Mouse (Mus musculus) Muller cell, postnatal 12 days (primary cell): Measurements from ENCODE around the gene Dhrs13.
"Not testable (repeated sequence)": the region's sequence is repeated elsewhere in the genome, so short reads cannot be mapped to it uniquely, and the experiment has no call there.

ENCODE experiments used
- DNase-seq: peaks from one replicate; pipeline ENCODE4 v3.0.0-alpha.2; 2015; ENCODE audit errors: inconsistent ontology term

Dhrs13 gene

DNA sequence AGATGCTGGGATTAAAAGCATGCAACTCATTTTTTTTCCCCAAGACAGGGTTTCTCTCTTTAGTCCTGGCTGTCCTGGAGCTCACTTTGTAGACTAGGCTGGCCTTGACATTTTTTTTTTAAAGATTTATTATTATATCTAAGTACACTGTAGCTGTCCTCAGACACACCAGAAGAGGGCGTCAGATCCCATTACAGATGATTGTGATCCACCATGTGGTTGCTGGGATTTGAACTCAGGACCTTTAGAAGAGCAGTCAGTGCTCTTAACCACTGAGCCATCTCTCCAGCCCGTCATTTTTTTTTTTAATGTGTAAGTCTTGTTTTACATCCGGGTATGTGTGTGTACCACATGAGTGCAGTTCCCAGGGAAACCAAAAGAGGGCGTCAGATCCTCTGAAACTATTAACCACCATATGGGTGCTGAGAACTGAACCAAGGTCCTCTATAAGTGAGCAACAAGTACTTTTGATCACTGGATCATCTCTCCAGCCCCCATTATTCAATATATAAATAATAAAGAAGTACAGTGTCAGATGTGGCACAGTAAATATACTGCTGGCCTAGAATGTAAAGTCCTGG lies 10.3 kb downstream of the Dhrs13 start:
- not testable (repeated sequence) for DNase-seq

DNA sequence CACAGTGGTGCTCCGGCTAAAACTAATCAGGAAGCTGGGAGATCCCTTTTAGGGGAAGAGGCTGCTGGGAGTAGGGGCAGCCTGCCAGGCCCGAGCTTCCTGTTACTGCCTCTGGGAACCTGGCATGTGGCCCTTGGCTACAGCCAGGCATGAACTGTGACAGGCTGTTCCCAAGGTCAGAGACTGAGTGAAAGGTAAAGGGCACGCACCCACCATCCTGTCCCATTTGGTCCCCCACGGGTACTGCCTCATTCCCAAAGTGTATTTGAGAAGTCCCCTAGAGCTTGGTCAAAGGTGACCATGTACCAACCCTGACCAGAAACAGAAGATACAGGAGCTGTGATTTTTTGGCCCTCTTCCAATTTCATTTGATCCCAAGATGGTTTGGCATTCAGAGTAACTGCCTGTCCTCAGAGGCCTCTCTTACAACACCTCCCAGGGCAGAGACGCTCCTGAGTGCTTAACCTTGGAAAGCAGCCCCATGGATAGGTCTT lies 12.7 kb downstream of the Dhrs13 start:
- peak; percentile 83 for DNase-seq

DNA sequence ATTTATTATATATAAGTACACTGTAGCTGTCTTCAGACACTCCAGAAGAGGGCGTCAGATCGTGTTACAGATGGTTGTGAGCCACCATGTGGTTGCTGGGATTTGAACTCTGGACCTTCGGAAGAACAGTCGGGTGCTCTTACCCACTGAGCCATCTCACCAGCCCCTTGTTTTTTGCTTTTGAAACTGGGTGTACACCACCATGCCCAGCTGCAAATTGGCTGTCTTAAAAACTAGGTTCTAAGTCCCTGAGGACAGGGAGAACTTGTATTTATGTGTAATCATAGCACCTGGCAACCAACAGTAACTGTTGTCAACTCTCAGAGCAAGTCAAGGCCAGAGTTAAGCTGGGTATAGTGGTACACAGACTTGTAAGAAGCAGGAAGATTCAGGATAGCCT lies 16.6 kb downstream of the Dhrs13 start:
- not testable (repeated sequence) for DNase-seq

DNA sequence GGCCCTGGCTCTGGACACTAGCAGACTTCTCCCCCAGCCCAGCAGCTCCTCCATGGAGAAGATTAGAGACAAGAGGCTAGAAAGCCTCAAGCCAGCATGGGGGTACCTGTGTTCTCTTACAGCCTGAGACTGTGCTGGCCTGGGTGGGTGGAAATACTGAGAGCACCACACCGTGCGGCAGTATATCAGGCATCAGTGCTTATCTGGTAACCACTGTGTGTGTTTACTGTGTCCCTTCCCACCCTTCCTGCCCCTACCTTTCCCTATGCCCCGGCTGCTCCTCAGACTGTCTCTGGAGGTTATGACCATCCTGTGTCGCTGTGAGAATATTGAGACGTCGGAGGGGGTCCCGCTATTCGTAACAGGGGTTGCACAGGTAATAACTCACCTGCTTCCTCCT lies 21.0 kb downstream of the Dhrs13 start:
- DNase-seq, result no peak

DNA sequence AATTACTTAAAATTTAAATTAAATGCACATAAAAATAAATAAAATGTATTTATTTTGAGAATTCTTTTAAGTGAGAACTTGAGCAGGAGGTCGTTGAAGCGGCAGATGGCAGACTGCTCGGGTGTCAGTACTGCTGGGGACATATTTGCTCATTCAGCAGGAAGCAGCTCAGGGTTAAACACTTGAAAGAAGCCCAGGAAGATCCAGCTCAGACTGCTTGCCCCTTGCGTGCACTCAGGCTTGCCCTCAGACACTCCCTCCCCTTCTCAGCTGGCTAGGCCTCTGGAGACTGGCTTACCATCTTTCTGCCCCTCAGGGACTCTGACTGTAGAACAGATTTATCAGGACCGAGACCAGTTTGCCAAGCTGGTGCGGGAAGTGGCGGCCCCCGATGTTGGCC lies 24.9 kb downstream of the Dhrs13 start:
- DNase-seq, result no peak

DNA sequence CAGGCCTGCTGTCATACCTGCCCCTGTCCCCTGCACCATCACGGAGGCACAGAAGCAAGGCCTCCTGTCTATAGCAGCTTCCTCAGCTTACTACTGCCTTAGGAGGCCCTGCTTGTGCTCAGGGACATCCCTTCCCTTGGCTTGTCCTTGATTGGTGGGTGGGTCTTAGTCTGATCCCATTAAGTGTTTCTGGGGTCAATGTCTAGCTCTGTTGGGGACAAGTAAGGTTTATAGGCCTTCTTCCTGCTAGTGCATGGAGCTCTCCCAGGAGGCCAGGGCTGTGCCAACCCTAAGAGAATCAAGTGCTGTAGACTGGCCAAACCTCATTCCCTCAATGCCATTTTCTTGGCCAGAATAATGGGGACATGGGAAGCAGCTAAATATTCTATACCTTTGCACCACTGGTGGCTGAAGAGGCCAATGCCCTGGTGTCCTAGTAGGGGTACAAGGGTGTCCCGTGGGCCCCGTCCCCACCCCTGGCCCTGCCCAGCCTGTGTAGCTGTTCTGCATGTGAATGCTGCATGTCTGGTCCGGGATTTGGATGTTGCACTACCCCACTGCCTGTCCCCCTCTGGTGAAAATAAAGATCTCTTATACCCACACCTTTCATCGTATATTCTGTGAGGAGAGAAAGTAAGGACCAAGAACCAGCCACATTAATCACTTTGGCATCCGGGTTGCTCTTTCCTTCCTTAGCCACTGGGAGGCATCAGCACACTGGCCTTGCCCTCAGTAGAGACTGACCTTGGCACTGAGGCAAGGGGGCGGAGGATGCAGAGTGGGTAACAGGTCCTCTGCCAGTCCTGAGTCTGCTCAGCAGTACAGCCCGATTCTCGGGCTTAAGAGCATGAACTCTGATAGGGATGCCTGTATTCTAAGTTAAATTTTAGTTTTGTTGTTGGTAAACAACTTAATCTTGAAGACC lies 28.0 kb downstream of the Dhrs13 start:
- DNase-seq, result peak; percentile 83

DNA sequence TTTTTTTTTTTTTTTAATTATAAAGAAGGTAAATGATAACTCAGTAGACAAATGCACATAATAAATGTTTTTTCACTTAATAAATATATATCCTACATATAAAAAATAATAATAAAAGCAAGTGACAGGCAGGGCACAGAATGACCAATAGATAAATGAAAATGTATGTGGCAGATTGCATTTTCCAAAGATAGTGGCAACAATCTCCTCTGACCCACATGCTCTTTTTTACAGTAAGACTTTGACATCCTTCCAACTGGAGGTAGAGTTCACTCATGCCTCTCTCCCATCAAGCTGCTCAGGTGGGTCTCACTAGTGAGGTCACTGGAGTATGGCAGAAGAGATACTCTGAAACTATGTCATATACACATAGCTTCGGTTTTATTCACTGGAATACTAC lies 30.5 kb downstream of the Dhrs13 start:
- DNase-seq, result no peak

DNA sequence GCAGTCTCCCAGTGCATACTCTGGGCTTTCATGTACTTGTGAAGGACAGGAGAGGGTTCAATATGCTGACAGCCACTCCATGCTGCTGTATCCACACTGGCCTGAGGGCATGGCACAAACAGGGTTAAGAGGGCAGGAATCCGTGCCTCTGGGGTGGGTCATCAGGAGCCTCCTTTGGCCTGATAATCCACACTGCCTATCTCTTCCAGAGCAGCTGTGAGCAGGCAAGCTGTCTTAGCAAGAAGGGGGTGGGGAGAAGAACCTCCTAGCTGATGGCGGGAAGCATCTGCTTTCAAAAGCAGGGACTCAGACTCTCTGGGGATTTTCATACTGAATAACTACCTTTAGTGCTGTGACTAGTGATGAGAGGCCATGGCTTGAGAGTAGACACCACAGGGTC lies 33.8 kb downstream of the Dhrs13 start:
- DNase-seq, result no peak

DNA sequence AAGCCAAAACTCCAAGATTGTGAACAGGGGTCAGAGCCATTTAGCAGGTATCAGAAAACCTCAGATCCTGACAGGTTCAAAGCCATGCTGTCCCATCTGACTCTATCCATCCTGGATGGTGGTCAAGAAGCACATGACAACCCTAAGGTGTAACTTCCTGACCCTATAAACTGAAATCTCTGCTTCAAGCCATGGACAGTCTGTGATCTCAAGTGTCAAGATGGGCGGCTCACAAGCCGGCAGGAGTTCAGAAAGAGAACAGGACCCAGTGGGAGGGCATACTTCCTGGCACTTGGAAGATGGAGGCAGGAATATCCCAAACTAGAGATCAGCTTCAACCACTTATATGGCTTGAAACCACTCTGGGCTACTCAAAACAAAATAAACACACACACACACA lies 34.6 kb downstream of the Dhrs13 start:
- DNase-seq, result no peak

DNA sequence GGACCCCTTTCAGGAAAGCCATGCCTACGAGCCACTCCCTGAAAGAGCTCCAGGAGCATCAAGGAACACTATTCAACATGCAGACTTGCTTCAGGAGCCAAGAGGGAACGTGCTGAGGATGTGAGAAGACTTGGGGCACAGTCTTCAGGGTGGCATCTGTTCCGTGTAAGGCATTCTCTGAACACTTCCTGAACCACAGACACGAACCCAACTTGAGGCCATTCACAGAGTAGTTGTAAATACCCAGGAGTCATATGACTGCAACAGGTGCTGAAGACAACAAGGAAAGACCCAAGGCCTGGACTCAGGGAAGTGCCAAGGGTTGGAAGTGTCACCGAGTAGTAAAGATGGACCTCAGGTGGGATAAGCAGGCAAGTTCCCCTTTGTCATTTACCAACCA lies 35.5 kb downstream of the Dhrs13 start:
- no peak for DNase-seq

DNA sequence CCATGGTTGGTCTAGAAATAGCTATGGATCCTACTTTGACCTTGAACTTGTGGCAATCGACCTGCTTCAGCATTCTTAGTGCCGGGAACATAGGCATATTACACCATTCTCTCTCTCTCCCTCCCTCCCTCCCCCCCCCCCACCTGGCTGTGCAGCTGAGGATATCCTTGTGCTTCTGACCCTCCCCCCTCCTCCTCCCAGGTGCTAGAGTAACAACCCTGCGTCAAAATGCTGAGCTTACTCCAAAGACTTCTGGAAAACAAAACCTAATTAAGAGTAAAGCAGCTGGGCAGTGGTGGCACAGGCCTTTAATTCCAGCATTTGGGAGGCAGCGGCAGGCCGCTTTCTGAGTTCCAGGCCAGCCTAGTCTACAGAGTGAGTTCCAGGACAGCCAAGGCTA lies 37.0 kb downstream of the Dhrs13 start:
- no peak for DNase-seq

DNA sequence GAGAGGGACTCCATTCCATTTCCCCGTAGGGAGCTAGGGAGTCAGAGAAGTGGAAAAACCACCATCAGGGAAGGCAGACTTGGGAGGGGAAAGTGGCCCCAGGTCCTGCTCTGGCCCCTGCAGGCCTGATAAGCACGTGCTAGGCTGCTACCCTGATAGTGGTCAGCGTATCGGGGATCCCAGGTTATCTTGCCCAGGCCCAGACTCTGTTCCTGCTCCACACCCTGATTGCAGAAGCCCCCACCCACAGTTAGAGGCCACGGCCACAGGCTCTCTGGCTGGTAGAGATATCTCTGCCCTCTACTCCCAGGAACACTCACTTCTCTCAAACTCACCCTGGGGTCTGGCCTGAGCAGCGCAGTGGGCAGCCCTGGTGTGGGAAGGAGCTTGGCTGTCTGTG lies 37.6 kb downstream of the Dhrs13 start:
- no peak for DNase-seq

DNA sequence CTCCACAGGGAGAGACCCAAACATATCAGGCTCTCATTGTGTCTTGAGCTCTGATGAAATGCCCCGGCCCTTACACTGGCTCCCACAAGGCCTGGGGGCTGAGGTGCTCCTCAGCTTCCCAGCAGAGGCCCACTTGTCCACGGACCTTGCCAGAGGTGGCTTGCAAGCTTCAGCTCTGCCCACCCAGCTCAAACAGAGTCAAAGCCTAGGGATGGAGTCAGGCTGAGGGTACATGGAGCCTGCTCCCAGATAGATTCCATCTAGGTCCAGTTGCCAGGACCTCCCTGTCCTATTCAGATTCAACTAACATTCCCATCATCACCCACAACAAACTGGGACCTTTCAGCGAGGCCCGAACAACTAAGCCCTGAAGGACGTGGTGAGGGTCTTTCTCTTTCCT lies 39.9 kb downstream of the Dhrs13 start:
- DNase-seq, result no peak

DNA sequence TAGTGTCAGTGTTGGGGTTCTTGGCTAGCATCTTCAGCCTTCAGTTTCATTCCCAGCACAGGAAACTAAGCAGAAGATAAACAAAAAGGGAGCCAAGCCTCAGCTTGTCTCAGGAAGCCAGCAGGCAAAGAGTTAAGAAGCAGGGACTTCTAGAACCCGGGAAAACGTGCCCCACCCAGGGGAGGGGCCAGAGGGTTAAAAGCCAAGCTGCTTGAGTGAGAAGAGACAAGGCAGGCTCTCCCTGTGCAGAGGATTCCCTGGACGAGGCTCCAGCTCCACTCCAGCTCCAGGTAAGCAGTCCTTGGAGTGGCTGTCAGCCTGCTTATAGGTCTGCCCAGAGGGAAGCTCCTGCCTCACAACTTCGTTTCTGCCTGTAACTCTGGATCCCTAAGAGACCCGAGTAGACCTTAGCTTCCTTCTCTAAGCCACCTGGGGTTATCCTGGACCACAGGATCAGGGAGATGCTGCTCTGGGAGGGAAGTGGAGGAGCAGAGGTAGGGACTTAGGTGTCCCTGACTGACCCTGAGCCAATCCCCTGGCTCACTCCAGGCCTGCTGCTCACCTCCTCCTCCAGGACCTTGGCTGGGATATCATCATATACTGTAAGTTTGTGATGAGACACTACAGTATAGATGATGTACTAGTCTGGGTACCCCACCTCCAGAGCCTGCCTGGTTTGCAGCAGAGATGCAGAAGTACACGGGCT lies 40.5 kb downstream of the Dhrs13 start:
- no peak for DNase-seq

DNA sequence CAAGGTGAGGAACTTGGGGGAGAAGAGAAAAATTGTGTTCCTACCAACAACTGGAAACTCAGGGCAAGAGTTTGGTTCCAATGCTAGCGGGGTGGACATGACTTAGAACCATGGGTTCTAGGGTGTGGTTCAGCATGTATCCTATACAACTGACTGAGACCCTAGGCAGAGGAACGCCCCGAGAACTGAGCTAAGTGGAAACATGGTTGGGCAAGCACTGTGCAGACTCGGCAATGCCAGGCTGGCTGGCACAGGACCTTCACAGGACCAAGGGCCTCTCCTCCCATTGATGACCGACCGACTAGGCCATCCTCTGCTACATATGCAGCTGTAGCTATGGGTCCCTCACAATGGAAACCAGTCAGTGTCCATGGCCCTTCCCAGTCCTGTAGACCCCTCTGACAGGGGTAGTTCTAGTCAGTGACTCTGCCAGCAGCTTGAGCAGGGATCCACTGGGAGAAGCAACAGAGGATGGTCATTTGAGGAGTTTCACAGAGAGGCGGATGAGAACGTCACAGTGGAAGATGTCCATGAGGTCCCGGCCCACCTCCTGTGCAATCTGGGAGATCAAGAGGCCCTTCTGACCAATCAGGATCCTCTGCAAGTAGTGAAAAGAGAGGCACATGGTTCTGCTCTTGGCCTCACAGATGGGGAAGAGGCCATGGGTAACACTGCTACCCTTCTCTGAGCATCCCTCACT lies 41.6 kb downstream of the Dhrs13 start:
- no peak for DNase-seq

DNA sequence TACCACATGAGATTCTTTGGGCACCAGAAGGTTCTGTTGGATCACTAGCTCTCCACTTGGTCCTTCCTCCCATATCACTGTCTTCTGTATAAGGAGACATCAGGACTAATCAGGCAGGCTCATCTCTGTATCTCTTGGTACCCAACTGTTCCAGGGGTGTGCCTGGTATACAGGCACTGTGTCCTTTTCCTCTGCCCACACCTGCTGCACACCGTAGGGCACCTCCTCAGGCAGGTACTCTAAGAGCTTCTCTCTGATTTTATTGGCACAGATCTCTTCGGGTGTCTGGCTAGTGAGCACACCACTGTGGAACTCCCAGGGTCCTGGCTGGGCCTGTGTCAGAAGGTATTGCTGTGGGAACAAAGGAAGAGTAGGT lies 42.2 kb downstream of the Dhrs13 start:
- DNase-seq, result no peak

DNA sequence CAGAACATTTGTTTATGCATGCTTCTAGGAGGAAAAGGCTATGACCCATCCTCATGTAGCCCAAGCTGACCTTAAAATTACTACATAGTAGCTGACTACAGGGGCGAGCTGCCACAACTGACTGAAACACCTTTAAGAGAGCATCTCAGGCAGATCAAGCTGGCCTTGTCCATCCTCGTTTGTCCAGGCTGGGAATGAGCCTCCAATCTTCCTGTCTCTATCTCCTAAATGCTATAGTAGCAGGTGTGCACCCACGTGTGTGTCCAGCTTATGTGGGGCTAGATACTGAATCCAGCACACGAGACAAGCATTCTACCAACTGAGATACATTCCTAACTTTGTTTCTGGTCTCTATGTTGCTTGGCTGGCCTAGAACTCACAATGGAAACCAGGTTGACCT lies 42.6 kb downstream of the Dhrs13 start:
- no peak for DNase-seq

DNA sequence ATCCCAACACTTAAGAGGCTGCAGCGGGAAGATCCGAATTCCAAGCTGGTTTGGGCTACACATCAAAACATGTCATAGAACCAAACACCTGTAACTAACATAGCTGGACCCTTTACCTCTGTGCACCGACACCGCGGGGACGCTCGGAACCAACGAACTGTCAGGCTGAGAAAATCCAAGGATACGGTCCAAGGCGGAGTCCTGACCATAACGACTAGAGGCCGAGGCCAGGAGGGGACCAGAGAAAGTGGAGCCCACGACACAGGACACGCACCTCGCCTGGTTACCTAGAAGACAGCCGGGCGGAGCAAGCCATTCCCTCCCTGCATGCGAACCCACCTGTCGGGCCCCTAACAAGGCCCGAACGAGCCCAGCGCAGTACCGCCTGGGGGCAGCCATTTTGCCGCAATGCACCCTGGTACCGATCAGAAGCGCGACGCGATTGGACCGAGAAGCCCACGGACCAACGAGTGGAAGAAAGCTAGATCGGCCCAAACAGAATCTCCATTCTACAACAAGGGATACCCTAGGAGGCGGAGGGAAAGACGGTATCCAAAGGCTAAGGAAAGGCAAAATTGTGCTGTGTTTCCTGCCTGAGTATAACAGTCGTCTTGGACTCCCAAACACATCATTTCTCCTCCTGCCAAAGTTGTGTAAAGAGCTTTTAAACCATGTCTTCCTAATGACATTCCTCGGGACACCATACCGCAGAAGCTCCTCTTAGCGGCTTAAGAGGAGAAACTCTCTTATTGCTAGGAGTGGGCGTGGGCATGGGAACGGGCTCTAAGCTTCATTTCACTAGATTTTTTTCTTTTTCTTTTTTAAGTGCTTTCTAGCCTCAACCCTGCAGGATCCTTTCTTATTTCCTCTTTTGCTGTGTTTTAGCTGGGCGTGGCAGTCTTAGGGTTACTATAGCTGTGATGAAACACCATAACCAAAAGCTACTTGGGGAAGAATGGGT lies 48.2 kb downstream of the Dhrs13 start, which contains the start of gene Eral1:
Gene Eral1 (minus strand): TSS at position 423 of the 961 bp plus-strand sequence.
- peak; percentile 82 for DNase-seq

DNA sequence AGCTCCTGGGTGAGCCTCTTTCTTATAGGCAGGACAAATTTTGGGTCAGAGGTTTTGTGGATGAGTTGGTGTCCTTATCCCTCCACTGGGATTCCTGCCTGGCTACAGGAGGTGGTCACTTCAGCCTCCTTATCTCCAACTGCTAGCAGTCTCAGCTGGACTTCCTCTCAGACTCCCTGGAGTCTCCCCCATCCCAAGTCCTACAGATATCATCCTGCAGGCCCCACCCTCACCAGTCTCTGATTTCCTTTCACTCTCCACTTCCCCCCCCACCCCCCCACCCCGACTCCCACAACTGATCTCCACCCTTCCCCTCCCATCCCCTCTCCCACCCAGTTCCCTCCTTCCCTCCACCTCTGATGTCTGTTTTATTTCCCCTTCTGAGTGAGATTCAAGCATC lies 51.5 kb downstream of the Dhrs13 start:
- DNase-seq, result no peak

DNA sequence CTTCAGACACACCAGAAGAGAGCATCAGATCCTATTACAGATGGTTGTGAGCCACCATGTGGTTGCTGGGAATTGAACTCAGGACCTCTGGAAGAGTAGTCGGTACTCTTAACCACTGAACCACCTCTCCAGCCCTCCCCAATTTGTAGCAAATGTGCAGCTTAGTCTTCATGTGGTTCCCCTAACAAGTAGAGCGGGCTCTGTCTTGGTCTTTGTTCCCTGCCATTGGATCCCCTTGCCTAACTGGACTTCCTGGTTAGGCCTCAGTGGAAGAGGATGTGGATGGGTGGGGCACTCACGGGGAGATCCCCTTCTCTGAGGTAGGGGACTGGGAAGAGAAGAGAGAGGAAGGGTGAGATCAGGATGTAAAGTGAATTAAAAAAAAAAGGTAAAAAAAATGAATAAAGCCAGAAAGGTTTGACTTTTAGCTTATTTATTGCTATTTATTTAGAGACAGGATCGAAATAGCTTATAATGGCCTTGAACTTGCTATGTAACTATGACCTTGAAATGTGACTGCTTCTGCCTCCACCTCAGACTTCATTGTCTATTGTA lies 54.9 kb downstream of the Dhrs13 start:
- DNase-seq, result no peak
